Mouse (Mus musculus): ENCODE results near the gene Ap3b2. TPM values are rescaled to one million over a fixed set of nuclear protein-coding genes. Genes with fewer than 3 reads are reported as not detected.

Gene Ap3b2
- total and polyA plus RNA-seq, 3 experiments: not detected

- TF ChIP-seq CTCF (conservative IDR thresholded peaks at IDR 0.05 in 1 of 2, IDR thresholded peaks at IDR 0.05 in 1 of 2; ENCODE audit: low read depth in 2 of 2, low read length in 2 of 2) (0 out of 4 replicates have a peak, but pooled peaks of 1 of the 2 experiments have one; percentile 10), UBTF (IDR thresholded peaks at IDR 0.05; ENCODE audit: low read depth, low read length) (no peak), RCOR1 (conservative IDR thresholded peaks at IDR 0.05; ENCODE audit: low read depth, low read length) (no peak; the same call in 1 of the 2 replicates), IRF4 (IDR thresholded peaks at IDR 0.05; ENCODE audit: low read depth, low read length) (peak; percentile 61), MXI1 (IDR thresholded peaks at IDR 0.05; ENCODE audit: low read depth, low read length) (peak; percentile 63), MAZ (IDR thresholded peaks at IDR 0.05; ENCODE audit: low read depth, low read length) (peak; percentile 47; the same call in 1 of the 2 replicates), NELFE (IDR thresholded peaks at IDR 0.05; ENCODE audit: low read depth, low read length) (peak; percentile 99), SMC3 (IDR thresholded peaks at IDR 0.05; ENCODE audit: low read depth, low read length) (no peak; the same call in 1 of the 2 replicates)
These were observed 29.4 kb upstream of the Ap3b2 start (continued) for GRCm38 (mm10) chr7:81523008-81523662.

- no peak overlapping the region for H3K27ac ChIP-seq (ENCODE audit: insufficient read depth, low read depth)
- no peak for TF ChIP-seq MAX (IDR thresholded peaks at IDR 0.05; ENCODE audit: low read length)
- peak in 1 of 2 experiments; percentile 56; a peak in 2 of 4 replicates for TF ChIP-seq CTCF (conservative IDR thresholded peaks at IDR 0.05 in 1 of 2, IDR thresholded peaks at IDR 0.05 in 1 of 2; ENCODE audit: low read depth in 2 of 2, low read length in 2 of 2)
- no peak for TF ChIP-seq KAT2A (IDR thresholded peaks at IDR 0.05; ENCODE audit: insufficient replicate concordance, low read length)
- TF ChIP-seq TBP (conservative IDR thresholded peaks at IDR 0.05; ENCODE audit: low read depth, low read length): no peak
- no peak for TF ChIP-seq NRF1 (IDR thresholded peaks at IDR 0.05; ENCODE audit: low read depth, low read length)
- no peak for TF ChIP-seq CHD2 (IDR thresholded peaks at IDR 0.05; ENCODE audit: low read length)
- no peak for TF ChIP-seq USF1 (IDR thresholded peaks at IDR 0.05; ENCODE audit: low read depth, low read length)
- peak; percentile 27 for TF ChIP-seq RAD21 (IDR thresholded peaks at IDR 0.05; ENCODE audit: low read depth, low read length)
- peak; percentile 40 for TF ChIP-seq SMC3 (IDR thresholded peaks at IDR 0.05; ENCODE audit: low read depth, low read length)
- TF ChIP-seq GABPA (IDR thresholded peaks at IDR 0.05; ENCODE audit: insufficient replicate concordance, low read depth, low read length): no peak
- TF ChIP-seq MEF2A (IDR thresholded peaks at IDR 0.05; ENCODE audit: borderline replicate concordance, low read depth, low read length): no peak
- no peak for TF ChIP-seq EP300 (IDR thresholded peaks at IDR 0.05; ENCODE audit: low read length)
- H3K9ac ChIP-seq (ENCODE audit: insufficient read depth, low read depth): no peak overlapping the region
- no peak for DNase-seq (ENCODE audit: extremely low read depth)
- dilution Hi-C loops (cut with MboI; ENCODE audit: extremely low pct_ligation_motif_present, extremely low pct_unique_long_range_greater_than_20kb, low sequenced_read_pairs): no loop called here
- H3K4me1 ChIP-seq (ENCODE audit: control insufficient read depth in 1 of 2, insufficient read depth in 2 of 2): peaks cover 0 to 3% of the 10 kb centered on the region in 2 experiments; a peak in 1 of 4 replicates
- H3K4me3 ChIP-seq (replicated peaks in 1 of 3; ENCODE audit: low read depth in 2 of 3, low read length in 2 of 3, poor library complexity in 1 of 3): no peak overlapping the region
- no peaks in the 10 kb centered on the region for H3K79me2 ChIP-seq (replicated peaks; ENCODE audit: control insufficient read depth, extremely low read depth, insufficient read depth, poor library complexity, severe bottlenecking)
- H3K36me3 ChIP-seq (replicated peaks in 1 of 2; ENCODE audit: control insufficient read depth in 1 of 2, insufficient read depth in 1 of 2, low read length in 1 of 2): no peaks in the 10 kb centered on the region
- peaks cover 3% of the 10 kb centered on the region for H3K9me3 ChIP-seq (replicated peaks; ENCODE audit: low read length)
- in situ Hi-C loops (cut with MboI; ENCODE audit: low pct_ligation_motif_present, low pct_unique_long_range_greater_than_20kb, low sequenced_read_pairs): loop anchor here (25.0 kb wide), 1 partner anchor 354 kb away; no protein-coding TSS in a partner anchor
- H3K27me3 ChIP-seq (replicated peaks): no peaks in the 10 kb centered on the region
- H3K4me2 ChIP-seq (ENCODE audit: insufficient read depth, low read depth, poor library complexity, severe bottlenecking): no peak overlapping the region
These were observed 22.7 kb upstream of the Ap3b2 start for GRCm38 (mm10) chr7:81516154-81517030.

Data from CH12.LX (cell line).